Mouse (Mus musculus) liver, embryonic 11.5 days (tissue): Measurements from ENCODE around the gene Ccdc130. TPM values are rescaled to one million over a fixed set of nuclear protein-coding genes. Genes with fewer than 3 reads are reported as not detected.

Source experiments
- ATAC-seq: fragments of 200-750 bp; cut with Nextera tagmentation; replicated peaks from 2 replicates; pipeline ENCODE4 v1.8.0; 2017; ENCODE audit warnings: moderate number of reproducible peaks, mild to moderate bottlenecking, moderate TSS enrichment, moderate library complexity; ENCODE audit not compliant: low FRiP score
- DNase-seq: peaks from one replicate; pipeline ENCODE4 v3.0.0-alpha.2; 2017; ENCODE audit warnings: low spot score
- H3K27ac ChIP-seq: fragments of 300-500 bp; sonication (generic); 2 replicates; pipeline ENCODE4 v1.5.1; 2014; ENCODE audit warnings: mild to moderate bottlenecking, low read depth, low read length, control low read depth
- H3K27me3 ChIP-seq: fragments of 300-500 bp; sonication (generic); replicated peaks from 2 replicates; pipeline ENCODE4 v1.6.1; 2014; ENCODE audit warnings: low read length, mixed read lengths; ENCODE audit not compliant: control insufficient read depth, insufficient read depth
- H3K36me3 ChIP-seq: fragments of 300-500 bp; sonication (generic); 2 replicates; pipeline ENCODE4 v1.6.1; 2014; ENCODE audit warnings: mild to moderate bottlenecking, low read length, moderate library complexity, mixed read lengths; ENCODE audit not compliant: control insufficient read depth, insufficient read depth
- H3K4me1 ChIP-seq: fragments of 300-500 bp; sonication (generic); replicated peaks from 2 replicates; pipeline ENCODE4 v1.6.1; 2014; ENCODE audit warnings: low read length, mixed read lengths; ENCODE audit not compliant: control insufficient read depth, insufficient read depth
- H3K4me2 ChIP-seq: fragments of 300-500 bp; sonication (generic); 2 replicates; pipeline ENCODE4 v1.6.1; 2014; ENCODE audit warnings: mild to moderate bottlenecking, control low read depth, moderate library complexity
- H3K4me3 ChIP-seq: fragments of 300-500 bp; sonication (generic); 2 replicates; pipeline ENCODE4 v1.5.1; 2014; ENCODE audit warnings: low read depth, low read length, control low read depth
- H3K9ac ChIP-seq: fragments of 300-500 bp; sonication (generic); 2 replicates; pipeline ENCODE4 v1.6.1; 2014; ENCODE audit warnings: low read depth, low read length, control low read depth
- H3K9me3 ChIP-seq: fragments of 300-500 bp; sonication (generic); 2 replicates; pipeline ENCODE4 v1.6.1; 2016; ENCODE audit warnings: low read length, inconsistent platforms, mixed read lengths; ENCODE audit not compliant: control insufficient read depth
- WGBS: fragments of 180-500 bp; shearing (Covaris S2); extraction: QIAGEN DNeasy Blood & Tissue Kit; methylation state at CpG from one replicate; pipeline ENCODE4 v1.1.7; 2014; 5-methylcytosine and 5-hydroxymethylcytosine counted together
- polyA plus RNA-seq: library from polyadenylated mRNA; unstranded; fragments of >200 nt; fragmentation: Nextera tagmentation; extraction: Ambion mirVana; gene quantifications from 2 replicates; pipeline ENCODE4 v1.2.1, GENCODE M21; 2014

Ccdc130 gene
- polyA plus RNA-seq, 1 experiment from 2014 or later, result 16.0 TPM

DNA sequence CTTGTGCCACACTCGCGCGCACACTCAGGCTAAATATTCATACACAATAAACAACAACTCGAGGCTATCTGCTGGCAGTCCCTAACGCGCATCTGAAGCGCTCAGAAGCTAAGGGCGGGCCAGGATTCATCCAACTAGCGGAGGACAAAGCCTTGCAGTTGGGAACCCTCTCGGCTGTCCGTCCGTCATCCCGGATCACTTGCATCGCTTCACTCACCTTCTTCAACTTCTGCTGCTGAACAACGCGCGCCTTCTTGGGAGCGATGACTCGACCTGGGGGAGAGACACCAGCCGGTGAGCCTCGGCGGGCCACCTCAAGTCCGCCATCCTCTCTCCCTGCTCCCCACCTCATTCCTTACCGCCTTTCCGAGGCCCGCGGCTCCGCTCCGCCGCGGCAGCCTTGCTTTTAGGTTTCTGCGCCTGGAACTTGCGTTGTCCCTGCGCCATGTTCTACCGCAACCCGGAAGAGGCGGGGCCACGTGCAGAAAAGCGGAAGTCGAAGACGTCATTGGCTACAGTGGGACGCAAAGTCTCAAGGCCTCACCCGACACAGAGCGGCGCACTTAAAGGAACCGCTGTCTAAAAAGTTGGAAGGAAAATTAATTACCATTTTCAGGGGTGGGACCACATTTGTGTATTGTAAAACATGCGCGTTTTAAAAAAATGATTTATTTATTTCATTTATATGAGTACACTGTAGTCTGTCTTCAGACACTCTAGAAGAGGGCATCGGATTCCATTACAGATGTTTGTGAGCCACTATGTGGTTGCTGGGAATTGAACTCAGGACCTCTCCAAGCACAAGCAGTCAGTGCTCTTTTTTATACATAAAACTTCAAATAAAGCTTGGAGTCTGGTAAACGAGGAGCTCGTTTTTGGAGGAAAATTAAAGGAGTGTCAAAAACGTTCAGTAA is 20.7 kb downstream of the Ccdc130 start, which contains the start of gene D8Ertd738e:
D8Ertd738e (minus strand) TSS at position 463 of the 914 bp plus-strand sequence.
- H3K4me3 ChIP-seq, result peak within 1 kb of the TSS; percentile 96
- peak within 1 kb of the TSS; percentile 74 for H3K27ac ChIP-seq
- 3% methylated on average over 52 of the region's 52 CpGs for WGBS
- no peaks in the 10 kb centered on the region for H3K9me3 ChIP-seq
- no peaks in the 10 kb centered on the region for H3K27me3 ChIP-seq
- peak; percentile 85 for DNase-seq
- H3K9ac ChIP-seq, result peak within 1 kb of the TSS; percentile 95
- peak; percentile 94 for ATAC-seq
- peaks cover 38% of the 10 kb centered on the region for H3K36me3 ChIP-seq
- peaks cover 5% of the 10 kb centered on the region for H3K4me1 ChIP-seq
- peak within 1 kb of the TSS; percentile 69 for H3K4me2 ChIP-seq

DNA sequence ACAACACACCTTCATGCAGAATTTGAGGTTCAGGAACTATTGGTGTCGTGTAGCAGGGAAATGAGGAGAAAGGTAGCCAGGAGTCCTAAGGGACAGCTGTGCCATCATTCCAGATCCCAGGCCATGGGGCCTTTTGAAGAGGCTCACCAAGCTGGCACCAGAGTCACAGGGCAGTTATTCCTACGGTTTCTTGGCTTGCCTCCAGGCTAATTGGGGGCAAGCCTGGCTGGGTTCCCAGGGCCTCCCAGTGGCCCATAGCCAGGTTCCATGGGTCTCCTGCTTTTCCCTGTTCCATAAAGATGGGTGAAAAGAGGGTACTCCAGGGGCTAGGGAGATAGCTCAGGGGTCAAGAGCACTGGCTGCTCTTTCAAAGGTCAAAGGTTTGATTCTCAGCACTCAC is 28.4 kb downstream of the Ccdc130 start:
- DNase-seq (no peak), ATAC-seq (no peak)

DNA sequence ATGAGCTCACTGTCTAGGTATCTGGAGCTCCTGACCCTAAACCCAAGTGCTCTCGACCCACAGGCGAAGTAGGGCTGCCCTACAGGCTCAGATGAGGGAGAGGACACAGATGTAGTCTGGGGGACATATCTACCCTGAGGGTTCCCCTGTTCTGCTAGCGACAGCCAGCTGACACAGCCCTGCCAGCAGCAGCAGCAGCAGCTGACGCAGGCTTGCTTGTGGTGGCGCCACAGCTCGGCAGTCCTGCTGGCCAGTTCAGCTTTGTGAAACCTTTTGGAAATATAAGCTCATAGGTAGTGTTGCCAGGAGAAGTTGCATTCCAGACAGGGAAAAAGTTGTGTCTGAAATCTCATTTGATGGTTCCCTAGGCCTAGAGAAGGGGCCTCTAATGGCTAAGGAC is 29.0 kb downstream of the Ccdc130 start:
- Histone ChIP-seq H3K4me3 (no peak overlapping the region), H3K9me3 (no peaks in the 10 kb centered on the region), H3K9ac (no peak overlapping the region), H3K27ac (no peak overlapping the region), H3K4me1 (peaks cover 2% of the 10 kb centered on the region), H3K4me2 (no peak overlapping the region), H3K27me3 (no peaks in the 10 kb centered on the region), H3K36me3 (peaks cover 17% of the 10 kb centered on the region)
- no peak for DNase-seq
- 63% methylated on average over 6 of the region's 6 CpGs for WGBS
- no peak for ATAC-seq

More for the DNA sequence above, 28.4 kb downstream of the Ccdc130 start:
- Histone ChIP-seq H3K27me3 (no peaks in the 10 kb centered on the region), H3K9ac (no peak overlapping the region), H3K4me3 (no peak overlapping the region), H3K36me3 (peaks cover 24% of the 10 kb centered on the region), H3K4me1 (no peaks in the 10 kb centered on the region; the same call in none of the 2 replicates), H3K4me2 (no peak overlapping the region), H3K9me3 (no peaks in the 10 kb centered on the region), H3K27ac (no peak overlapping the region)
- WGBS, result 84% methylated on average over 2 of the region's 2 CpGs

DNA sequence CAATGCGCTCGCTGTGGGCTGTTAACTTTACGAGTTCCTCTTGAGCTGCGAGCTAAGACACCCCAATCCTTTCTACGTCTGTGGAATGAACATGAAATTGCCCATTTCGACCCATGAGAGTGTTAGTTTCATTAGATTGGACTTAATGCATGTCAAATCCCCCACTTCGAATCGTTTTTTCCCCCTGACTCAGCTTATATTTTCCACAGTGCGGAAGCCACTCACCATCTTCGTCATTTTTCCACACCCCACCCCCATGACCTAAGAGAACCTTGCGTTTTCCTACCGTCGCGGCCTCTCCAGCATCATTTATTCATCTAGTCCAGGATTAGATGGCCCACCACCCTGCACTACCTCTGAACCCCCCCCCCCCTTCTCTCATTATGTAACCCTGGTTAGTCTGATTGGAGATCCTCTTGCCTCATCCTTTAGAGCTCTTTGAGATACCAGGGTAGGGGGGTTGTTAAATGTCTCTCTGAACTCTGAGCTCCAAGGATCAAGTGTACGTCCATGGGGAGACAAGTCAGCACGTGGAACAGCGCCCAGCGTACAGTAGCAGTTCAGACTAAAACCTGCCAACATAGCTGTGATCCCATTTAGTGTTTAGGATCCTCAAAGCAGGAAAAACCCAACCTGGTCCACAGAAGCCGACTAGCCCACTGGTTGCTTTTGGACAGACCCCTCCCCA is 32.5 kb downstream of the Ccdc130 start:
- Histone ChIP-seq H3K4me3 (peak overlapping the region; percentile 86), H3K4me2 (peak overlapping the region; percentile 72), H3K9me3 (no peaks in the 10 kb centered on the region), H3K27me3 (no peaks in the 10 kb centered on the region), H3K36me3 (no peaks in the 10 kb centered on the region; the same call in 1 of the 2 replicates), H3K27ac (peak overlapping the region; percentile 44; the same call in 1 of the 2 replicates), H3K4me1 (peaks cover 10% of the 10 kb centered on the region), H3K9ac (peak overlapping the region; percentile 31)
- ATAC-seq (no peak), DNase-seq (no peak)
- 17% methylated on average over 19 of the region's 19 CpGs for WGBS

DNA sequence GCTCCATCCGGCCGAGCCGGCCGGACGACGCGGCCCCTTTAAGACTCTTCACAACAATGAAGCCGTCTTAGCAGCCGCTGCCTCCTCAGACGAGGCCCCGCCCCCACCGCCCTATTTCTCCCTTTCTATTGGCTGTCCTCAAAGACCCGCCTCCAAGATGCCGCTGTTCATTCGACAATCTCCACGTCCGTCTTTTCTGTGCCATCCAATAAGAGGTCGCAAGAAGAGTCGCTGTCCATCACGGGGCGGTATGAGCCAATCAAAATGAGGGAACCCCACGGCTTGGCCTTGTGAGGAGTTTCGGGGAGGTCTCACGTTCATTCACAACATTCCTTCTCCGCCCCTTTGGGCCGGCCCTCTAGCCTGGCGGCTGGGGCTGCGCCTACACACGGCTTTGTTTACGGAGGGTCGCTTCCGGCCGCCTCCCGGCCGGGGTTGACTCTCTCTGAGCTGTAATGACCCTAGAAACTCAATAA is 33.1 kb downstream of the Ccdc130 start, which contains the start of gene Zswim4:
Zswim4 (minus strand) TSS at position 58 of the 476 bp plus-strand sequence.
- ATAC-seq, result peak; percentile 99
- WGBS, result 1% methylated on average over 35 of the region's 35 CpGs
- H3K4me2 ChIP-seq, result peak within 1 kb of the TSS; percentile 94
- H3K9ac ChIP-seq, result peak within 1 kb of the TSS; percentile 90
- H3K27ac ChIP-seq, result peak within 1 kb of the TSS; percentile 44
- no peaks in the 10 kb centered on the region for H3K27me3 ChIP-seq
- H3K4me3 ChIP-seq, result peak within 1 kb of the TSS; percentile 86
- peak; percentile 97 for DNase-seq
- H3K4me1 ChIP-seq, result peaks cover 10% of the 10 kb centered on the region
- no peaks in the 10 kb centered on the region; the same call in 1 of the 2 replicates for H3K36me3 ChIP-seq
- no peaks in the 10 kb centered on the region for H3K9me3 ChIP-seq

DNA sequence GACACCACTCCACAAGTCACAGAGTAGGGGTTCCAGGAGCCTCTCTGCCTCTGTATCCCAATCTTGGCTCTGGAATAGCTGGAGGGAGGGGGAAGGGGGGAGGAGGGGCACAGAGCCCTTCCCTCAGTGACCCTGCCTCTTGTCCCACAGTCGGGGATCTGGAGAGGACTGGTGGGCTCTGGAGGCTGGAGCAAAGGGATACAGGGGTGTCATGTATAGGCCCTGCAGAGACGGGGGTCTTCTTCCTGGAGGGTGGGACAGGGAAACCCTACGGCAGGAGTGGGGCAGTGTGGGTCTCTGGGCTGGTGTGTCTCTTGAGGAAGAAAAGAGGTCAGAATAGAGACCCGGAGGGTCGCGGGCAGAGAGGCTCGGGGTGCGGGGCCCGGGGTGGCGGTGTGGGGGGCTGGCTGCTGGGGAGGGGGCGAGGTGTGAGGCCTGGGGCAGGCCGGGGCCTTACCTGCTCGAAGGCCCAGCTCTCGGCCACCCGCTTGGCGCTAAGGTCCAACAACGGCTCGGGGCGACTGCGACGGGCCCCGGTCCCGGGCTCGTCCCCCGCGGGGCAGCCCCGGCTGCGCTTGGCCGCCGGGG is 33.7 kb downstream of the Ccdc130 start:
- Histone ChIP-seq H3K9me3 (no peaks in the 10 kb centered on the region), H3K36me3 (no peaks in the 10 kb centered on the region; the same call in 1 of the 2 replicates), H3K4me1 (peaks cover 10% of the 10 kb centered on the region), H3K9ac (peak overlapping the region; percentile 90), H3K27me3 (no peaks in the 10 kb centered on the region), H3K4me2 (peak overlapping the region; percentile 94), H3K4me3 (peak overlapping the region; percentile 86), H3K27ac (peak overlapping the region; percentile 39)
- DNase-seq (no peak), ATAC-seq (peak; percentile 7; the same call in 1 of the 2 replicates)
- 1% methylated on average over 26 of the region's 30 CpGs for WGBS

DNA sequence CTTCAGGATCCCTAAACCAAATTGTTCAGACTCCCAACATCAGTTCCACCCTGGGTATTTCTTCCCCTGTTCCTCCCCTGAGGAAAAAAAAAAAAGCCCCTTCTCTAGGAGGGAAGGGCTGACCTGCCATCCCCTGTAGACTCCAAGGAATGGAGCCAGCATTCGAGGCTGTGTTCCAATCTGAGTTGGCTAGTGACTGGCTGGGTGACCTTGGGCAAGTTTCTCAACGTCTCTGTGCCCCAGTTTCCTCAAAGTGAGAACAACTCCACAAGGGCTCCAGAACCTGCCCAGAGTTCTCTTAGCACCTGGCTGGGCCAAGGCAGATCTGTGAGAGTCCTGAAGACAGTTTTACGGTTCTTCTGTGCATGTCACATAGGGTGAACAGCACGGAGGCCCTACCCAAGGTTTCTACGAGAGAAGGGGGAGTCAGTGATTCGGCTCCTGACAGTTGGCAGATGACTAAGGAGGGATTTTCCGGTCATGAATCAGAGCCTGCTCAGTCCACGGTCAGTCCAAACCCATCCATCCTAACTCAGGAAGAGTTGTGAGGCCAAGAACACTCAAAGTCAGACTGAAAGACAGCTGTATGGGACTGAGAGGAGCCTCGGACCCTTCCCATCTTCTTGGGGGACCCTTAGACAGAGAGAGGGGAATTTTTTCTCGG is 34.3 kb downstream of the Ccdc130 start:
- H3K36me3 ChIP-seq, result no peaks in the 10 kb centered on the region; the same call in 1 of the 2 replicates
- no peaks in the 10 kb centered on the region for H3K27me3 ChIP-seq
- H3K27ac ChIP-seq, result peak overlapping the region; percentile 39; the same call in 1 of the 2 replicates
- no peaks in the 10 kb centered on the region for H3K9me3 ChIP-seq
- peak overlapping the region; percentile 86 for H3K4me3 ChIP-seq
- peaks cover 10% of the 10 kb centered on the region for H3K4me1 ChIP-seq
- H3K4me2 ChIP-seq, result peak overlapping the region; percentile 94
- peak overlapping the region; percentile 90 for H3K9ac ChIP-seq
- no peak for DNase-seq
- no peak for ATAC-seq
- 35% methylated on average over 10 of the region's 10 CpGs for WGBS

DNA sequence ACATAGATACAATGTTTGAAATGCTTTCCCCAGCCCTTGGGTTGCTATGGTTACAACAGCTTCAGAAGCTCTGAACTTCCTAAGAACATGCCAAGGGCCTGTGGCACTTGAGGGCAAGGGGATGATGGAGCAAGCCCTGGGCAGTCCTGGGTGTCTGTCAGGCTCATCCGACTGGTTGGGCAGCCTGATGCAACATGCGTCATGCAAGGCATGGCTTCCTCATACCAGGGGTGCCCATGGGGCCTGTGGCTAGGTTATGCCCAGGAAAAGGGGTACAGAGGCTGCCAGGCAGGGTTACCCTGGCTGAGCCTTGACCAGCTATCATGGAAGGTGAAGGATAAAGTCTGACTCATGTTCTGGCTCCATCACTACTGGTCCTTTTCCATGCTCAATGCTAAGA is 37.1 kb downstream of the Ccdc130 start:
- ATAC-seq (no peak), DNase-seq (no peak)
- Histone ChIP-seq H3K27ac (no peak overlapping the region), H3K4me2 (no peak overlapping the region), H3K27me3 (no peaks in the 10 kb centered on the region), H3K9ac (no peak overlapping the region), H3K9me3 (no peaks in the 10 kb centered on the region), H3K4me3 (no peak overlapping the region), H3K4me1 (peaks cover 10% of the 10 kb centered on the region), H3K36me3 (peaks cover 10% of the 10 kb centered on the region; the same call in 1 of the 2 replicates)
- 80% methylated on average over 2 of the region's 2 CpGs for WGBS
